Mouse (Mus musculus): ENCODE data around the gene Rpl11.
A peak's percentile ranks its signal among the peaks of the same experiment; 100 is the strongest.
"Not testable (repeated sequence)": the region's sequence is repeated elsewhere in the genome, so short reads cannot be mapped to it uniquely, and the experiment has no call there.

Gene Rpl11

GRCm38 (mm10) chr4:136070592-136070991 lies 17.4 kb upstream of the Rpl11 start:
- no peak for DNase-seq (ENCODE audit: low spot score)

- DNase-seq (ENCODE audit: low spot score) = peak; percentile 75
Observed at GRCm38 (mm10) chr4:136069954-136070353, 16.7 kb upstream of the Rpl11 start.

- no peak for DNase-seq (ENCODE audit: low spot score)
Observed at GRCm38 (mm10) chr4:136069313-136069712, 16.1 kb upstream of the Rpl11 start.

- no peak for DNase-seq (ENCODE audit: low spot score)
Observed at GRCm38 (mm10) chr4:136063143-136063542, 9.9 kb upstream of the Rpl11 start.

GRCm38 (mm10) chr4:136059800-136060488 lies 6.7 kb upstream of the Rpl11 start:
- not testable (repeated sequence) for DNase-seq (ENCODE audit: low spot score)

GRCm38 (mm10) chr4:136057916-136058315 lies 4.7 kb upstream of the Rpl11 start:
- no peak for DNase-seq (ENCODE audit: low spot score)

GRCm38 (mm10) chr4:136056030-136056429 lies 2.8 kb upstream of the Rpl11 start:
- DNase-seq (ENCODE audit: low spot score) = no peak

- no peak for DNase-seq (ENCODE audit: low spot score)
Observed at GRCm38 (mm10) chr4:136053843-136054242, 615 bp upstream of the Rpl11 start.

GRCm38 (mm10) chr4:136052534-136053246 lies 538 bp downstream of the Rpl11 start:
- peak; percentile 74 for DNase-seq (ENCODE audit: low spot score)

- no peak for DNase-seq (ENCODE audit: low spot score)
Observed at GRCm38 (mm10) chr4:136052060-136052459, 1.2 kb downstream of the Rpl11 start.

- DNase-seq (ENCODE audit: low spot score) = no peak
Observed at GRCm38 (mm10) chr4:136050226-136050625, 3.0 kb downstream of the Rpl11 start.

GRCm38 (mm10) chr4:136048291-136049032 lies 4.8 kb downstream of the Rpl11 start:
- no peak for DNase-seq (ENCODE audit: low spot score)

- no peak for DNase-seq (ENCODE audit: low spot score)
Observed at GRCm38 (mm10) chr4:136047626-136048025, 5.6 kb downstream of the Rpl11 start.

- DNase-seq (ENCODE audit: low spot score) = no peak
Observed at GRCm38 (mm10) chr4:136046888-136047287, 6.3 kb downstream of the Rpl11 start.

- DNase-seq (ENCODE audit: low spot score) = no peak
Observed at GRCm38 (mm10) chr4:136045091-136045490, 8.1 kb downstream of the Rpl11 start.

GRCm38 (mm10) chr4:136043784-136044400 lies 9.3 kb downstream of the Rpl11 start:
- no peak for DNase-seq (ENCODE audit: low spot score)

- DNase-seq (ENCODE audit: low spot score) = no peak
Observed at GRCm38 (mm10) chr4:136035078-136035477, 18.1 kb downstream of the Rpl11 start.

GRCm38 (mm10) chr4:136033231-136033630 lies 20.0 kb downstream of the Rpl11 start:
- no peak for DNase-seq (ENCODE audit: low spot score)

GRCm38 (mm10) chr4:136030968-136031909 lies 22.0 kb downstream of the Rpl11 start:
- no peak for DNase-seq (ENCODE audit: low spot score)

GRCm38 (mm10) chr4:136028689-136029088 lies 24.5 kb downstream of the Rpl11 start:
- no peak for DNase-seq (ENCODE audit: low spot score)

- no peak for DNase-seq (ENCODE audit: low spot score)
Observed at GRCm38 (mm10) chr4:136028132-136028564, 25.1 kb downstream of the Rpl11 start.
